Mouse (Mus musculus) thymus, adult 2 months (tissue): ENCODE results near the gene Cbarp.

Experiments used
- CTCF ChIP-seq: fragments of 200-500 bp; IDR thresholded peaks from 2 replicates; pipeline ENCODE4 v1.5.1; 2012; ENCODE audit warnings: mild to moderate bottlenecking, control low read depth, low read length, moderate library complexity, borderline replicate concordance; ENCODE audit not compliant: control insufficient read depth, poor library complexity, insufficient read depth; ENCODE audit errors: extremely low read depth
- POLR2A ChIP-seq: fragments of 200-500 bp; IDR thresholded peaks from 2 replicates; pipeline ENCODE4 v1.6.1; 2012; ENCODE audit warnings: mild to moderate bottlenecking, low read length, control low read depth, moderate library complexity; ENCODE audit not compliant: control insufficient read depth, poor library complexity, insufficient read depth; ENCODE audit errors: extremely low read depth

DNA sequence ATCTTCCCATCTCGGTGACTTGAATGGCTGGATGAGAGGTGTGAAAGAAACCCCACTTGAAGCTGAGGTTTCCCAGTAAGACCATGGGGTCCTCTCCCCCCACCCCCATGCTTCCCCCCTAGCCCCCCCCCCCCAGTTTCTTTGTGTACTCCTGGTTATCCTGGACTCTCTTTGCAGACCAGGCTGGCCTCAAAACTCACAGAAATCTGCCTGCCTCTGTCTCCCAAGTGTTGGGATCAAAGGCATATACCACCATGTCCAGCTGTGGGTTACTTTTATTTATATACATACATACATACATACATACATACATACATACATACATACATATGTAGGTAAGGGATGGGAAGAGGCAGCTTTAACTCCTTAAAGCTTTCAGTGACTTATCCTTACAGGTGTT is 28.4 kb upstream of the Cbarp start:
- TF ChIP-seq POLR2A (no peak), CTCF (no peak)
